Mouse (Mus musculus) embryo, embryonic 11.5 days (tissue): ENCODE measurements around the gene Gm20388.
A peak's percentile ranks its signal among the peaks of the same experiment; 100 is the strongest.

Source experiments
- DNase-seq: peaks from one replicate; pipeline ENCODE4 v3.0.0-alpha.2; 2012; ENCODE audit warnings: low read depth, low spot score

The Gm20388 gene

DNA sequence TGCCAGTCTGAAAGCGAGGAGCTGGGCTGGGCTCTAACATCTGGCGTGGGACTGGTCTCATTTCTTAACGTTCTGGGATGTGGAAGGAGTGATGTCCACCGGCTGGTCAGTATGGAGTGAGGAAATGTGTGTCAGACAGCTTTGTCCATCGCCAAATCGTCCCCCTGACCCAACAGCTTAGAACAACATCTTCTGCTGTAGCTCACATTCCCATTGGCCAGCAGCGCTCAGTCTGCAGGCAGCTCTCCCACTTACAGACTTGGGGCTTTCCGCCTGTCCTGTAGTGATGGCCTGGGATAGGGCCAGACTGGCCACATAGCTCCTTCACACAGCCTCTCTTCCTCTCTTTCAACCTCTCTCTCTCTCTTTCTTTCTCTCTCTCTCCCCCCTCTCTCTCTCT is 1568.5 kb downstream of the Gm20388 start:
- DNase-seq: no peak

DNA sequence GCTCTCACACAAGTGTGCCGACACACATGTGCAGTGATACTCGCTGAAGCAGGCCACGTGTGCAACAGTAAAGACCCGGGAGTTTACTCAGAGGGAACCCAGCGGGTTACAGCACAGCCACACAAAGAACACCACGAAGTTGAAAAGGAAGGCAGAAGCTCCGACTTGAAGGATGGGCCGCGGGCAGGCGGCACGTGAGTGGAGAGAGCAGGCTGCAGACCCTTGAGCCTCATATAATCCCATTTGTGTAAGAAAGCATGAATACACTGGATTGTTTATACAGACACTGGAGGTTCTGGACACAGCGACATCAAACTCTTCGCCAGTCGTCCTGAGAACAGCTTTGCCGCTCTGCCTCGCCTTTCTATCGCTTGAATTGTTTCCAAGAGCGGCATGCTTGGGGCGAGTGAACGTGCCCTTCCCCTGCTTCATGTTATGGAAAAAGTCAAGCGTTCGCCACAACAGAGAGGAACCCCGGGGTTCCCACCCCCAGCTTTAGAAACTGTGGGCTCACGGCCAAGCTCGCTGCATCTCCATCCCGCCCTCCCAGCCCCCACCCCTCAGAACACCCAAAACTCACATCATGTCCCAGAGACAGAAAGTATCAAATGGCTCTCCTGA is 1569.9 kb downstream of the Gm20388 start:
- no peak for DNase-seq

DNA sequence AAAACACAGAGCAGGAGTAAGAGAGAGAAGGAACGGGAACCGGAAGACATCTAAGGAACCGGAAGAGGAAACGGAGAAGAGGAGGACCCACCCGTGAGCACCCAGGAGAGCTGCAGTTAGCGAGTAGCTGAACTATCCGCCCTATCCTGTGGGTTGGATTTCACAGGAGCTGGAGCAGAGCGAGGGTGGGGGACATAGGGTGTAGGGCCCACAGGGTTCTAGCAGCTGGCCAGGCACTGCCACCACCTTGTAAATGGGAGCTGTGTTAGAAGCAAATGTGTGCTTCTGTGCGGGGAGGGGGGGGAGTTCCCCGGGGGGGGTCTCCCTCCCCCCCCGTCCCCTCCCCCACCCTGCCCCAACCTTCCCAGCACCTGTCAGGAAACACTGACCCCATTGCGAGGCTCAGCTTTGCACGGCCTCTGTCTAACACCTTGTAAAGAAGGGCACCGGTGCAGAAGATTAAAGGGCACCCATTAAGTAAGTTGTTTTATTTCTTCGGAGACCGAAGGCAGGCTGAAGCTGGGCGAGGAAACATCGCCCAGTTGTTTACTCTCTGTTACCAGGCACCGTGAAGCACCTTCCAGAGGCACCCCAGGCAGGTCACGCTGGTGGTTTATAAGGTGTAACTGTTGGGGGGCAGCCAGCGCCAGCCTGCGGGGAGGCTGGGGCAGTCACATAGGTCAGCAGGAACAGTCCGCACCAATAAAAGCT is 1573.6 kb downstream of the Gm20388 start:
- DNase-seq: no peak

DNA sequence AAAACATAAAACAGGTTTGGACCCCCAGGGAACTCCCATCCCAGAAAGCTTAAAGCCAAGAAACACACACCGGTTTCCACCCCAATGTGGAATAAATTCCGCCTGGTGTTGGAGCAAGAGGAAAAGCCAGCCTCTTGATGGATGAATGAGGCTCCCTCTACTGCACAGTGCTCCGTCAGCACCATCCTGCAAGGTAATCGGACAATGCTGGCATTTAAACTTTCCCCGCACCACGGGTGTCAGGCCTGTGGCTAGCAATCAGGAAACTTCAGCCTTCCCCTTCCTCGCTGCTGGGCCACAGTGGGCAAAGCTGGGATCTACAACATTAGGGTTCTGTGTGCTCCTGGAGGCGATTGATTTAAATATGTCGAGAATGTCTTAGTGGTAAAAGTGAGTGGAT is 1581.0 kb downstream of the Gm20388 start:
- no peak for DNase-seq

DNA sequence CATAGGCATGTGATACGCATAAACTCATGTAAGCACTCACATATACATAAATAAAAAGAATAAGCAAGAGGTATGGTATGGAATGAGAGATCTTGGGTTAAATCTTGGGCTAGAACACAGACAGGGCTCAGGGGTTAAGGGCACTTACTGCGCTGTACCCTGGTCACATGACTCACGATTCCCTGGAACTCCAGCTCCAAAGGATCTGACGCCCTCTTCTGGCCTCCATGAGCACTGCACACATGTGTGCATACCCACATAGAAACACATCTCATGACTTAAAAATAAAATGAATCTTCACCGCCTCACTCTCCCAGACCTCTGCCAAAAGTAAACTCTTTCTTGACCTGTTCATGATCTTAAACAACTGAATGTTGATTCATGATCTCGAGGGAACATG is 1587.0 kb downstream of the Gm20388 start:
- no peak for DNase-seq

DNA sequence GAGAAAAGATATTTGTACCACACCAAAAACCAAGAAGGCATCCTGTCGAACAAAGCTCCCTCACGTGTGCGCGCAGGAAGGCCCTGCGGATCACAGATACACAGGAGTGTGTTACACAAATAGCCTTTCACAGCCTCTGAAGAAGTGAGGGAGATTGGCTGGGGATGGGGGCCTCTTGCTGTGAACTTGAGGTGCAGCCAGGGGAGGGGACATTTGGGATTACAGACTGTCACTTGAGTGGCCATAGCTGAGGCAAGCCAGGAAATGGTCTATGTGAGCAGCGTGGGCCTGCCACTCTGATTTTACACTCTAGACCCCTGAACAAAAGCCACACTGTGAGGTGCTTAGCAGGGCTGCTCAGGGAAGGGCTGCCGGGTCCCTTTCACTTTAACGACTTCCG is 1601.1 kb downstream of the Gm20388 start:
- DNase-seq: no peak

DNA sequence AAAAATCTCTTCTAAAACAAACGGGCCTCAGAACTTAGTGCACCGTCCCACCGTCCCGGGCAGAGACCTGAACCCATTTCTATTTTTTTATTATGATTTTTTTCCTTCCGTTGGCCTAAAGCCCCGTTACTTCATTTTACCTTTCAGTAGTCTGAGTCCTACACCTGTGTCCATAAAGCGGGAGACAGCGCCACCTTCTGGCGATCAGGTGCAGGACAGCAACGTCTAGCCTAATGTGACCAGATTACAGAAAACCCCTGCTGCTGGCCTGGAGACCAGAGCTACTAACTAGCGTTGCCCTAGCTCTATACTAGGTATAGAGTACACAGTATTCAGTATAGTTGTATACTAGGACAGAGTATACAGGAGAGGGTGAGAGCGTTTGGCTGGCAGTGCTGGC is 1602.8 kb downstream of the Gm20388 start:
- peak; percentile 76 for DNase-seq

DNA sequence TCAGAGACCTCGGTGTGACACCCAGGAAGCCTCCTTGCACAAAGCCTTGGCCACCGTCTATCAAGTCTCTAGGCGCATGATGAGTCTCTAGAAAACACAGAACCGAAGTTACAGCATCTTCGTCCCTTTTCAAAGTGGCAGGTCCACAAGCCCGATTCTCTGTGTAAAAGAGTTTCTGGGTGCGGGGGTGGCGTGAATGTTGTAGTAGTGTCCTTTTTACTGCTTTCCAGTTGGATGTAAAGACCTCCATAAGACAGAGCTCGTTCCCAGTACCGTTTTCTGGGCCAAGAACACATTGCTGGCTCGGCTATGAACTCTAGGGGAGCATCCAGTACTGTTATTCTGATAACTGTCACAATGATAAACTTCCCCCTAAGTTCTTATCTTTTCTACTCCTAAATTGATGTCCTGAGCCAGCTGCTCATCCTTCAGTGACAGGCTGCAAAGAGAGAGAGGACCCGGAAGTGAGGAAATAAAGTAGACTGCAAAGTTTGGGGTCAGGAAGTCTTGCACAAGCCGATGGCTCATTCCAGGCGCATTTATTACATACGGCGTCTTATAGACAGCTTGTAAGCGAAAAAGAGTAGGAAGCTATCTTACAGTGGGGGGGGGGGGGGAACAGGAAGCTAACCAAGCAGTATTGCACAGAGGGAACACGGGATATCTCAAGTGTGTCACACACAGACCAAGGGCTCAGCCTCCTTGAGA is 1614.6 kb downstream of the Gm20388 start:
- no peak for DNase-seq

DNA sequence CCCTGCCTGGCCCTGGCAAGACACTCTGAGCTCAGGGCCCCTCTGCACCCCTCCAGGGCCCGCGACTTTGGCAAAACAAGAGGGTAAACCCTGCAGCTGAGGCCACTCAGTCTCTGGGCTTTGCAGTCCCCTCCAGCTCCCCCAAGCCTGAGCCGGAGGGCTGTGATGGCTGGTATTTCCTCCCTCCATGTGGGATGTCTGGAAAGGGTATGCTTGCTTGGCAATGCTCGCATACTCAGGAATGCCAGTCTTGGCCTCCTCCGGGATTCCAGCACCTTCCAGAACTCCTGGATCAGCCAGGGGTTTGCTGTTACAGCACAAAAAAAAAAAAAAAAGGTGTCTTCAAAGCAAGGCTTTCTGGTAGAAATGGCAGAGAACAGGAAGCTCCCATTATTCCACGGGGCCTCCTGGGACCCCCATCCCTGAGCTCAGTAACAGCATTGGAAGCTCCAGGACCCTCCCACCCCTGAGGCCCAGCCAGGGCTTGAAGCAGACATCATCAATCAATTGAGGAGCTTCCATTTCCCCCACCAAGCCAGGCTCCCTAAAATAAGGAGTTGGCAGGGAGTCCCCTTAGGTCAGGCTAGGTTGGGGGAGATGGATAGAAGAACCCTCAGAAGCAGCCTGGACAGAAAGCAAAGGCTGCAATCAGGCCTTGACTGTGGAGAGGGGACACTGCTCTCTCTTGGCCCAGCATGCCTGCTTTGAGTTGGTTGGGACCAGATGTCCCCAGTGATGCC is 1616.3 kb downstream of the Gm20388 start:
- DNase-seq: no peak

DNA sequence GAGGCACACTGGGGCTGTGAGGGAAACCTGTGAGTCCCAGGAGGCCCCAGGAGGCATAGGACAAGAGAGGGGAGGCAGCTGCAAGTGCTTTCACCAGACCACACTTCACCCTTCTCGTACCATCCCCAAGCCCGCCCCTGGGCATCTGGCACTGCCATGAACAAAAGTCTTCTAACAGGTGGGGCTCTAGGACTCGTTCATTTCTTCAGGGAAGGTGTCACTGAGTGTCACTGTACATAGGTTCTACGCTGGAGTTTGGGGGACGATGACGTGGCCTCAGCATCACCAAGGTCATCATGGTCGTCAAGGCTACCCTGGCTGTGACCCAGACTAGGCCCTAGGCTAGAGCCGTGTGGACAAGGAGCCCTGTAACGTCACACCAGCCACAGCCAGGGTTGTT is 1617.1 kb downstream of the Gm20388 start:
- DNase-seq: no peak

DNA sequence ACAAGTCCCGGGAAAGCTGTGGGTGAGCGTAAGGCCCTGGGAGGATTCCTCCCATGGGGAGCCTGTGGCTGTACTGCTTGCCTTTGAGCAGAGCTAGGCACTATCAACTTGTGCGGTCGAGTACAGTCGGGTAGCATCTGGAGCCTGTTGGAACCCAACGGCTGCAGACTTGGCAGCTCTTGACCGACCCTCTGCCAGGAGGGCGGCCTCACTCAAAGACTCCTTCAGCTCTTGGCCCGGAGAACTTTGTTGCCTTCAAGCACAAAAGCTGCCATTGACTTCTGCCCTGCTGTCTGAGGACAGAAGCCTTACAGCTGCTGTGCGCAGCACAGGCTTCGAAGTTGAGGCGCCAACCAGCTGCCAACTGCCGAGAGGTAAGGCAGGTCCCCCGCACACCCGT is 1618.1 kb downstream of the Gm20388 start:
- DNase-seq: no peak

DNA sequence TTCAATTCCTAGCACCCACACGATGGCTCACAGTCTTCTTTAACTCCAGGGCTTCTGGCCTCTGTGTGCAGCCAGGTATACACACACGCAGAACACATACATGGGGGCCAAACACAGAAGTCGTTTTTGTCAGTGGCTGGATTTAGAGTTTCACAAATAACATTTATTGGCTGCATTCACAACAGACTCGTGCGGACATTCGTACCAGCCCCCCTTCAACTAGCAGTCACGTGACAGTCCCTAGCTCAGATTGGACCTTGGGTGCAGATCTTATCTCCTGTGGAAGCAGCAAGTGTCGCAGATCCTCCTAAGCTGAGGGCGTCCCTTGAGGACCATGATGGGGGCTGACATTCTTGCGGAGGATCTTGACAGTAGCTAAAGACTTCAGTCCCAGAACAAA is 1620.0 kb downstream of the Gm20388 start:
- DNase-seq: no peak

DNA sequence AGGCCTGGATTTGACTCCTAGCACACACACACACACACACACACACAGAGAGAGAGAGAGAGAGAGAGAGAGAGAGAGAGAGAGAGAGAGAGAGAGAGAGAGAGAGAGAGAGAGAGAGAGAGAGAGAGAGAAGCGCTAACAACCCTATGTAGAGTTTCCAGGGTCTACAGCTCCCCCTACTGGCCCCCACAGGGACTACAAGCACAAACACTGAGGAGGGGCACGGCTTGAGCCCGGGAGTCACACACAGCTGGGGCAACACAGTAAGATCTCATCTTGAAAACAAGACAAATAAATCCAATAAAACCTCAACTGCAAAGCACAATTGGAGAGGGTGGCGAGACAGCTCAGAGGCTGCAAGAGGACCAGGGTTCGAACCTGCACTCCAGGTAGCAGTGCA is 1621.7 kb downstream of the Gm20388 start:
- peak; percentile 32 for DNase-seq

DNA sequence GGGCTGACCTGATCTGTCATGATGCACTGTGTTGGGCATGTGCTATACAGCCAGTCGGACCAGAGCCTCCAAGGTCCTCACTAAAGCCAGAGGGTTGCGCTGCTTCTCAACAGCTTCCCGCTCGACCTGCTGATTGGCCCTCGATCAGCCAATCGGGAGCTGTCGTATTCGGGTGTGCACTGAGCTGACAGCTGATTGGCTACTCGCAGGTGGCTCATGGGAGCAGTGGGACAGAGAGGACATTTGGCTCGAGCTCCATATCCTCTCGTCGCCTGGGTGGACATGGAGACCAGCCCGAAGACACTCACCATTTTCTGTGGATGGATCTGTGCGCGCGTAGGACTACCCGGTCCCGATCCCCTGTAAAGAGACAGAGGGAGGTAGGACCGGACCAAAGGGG is 1631.2 kb downstream of the Gm20388 start:
- DNase-seq: no peak

DNA sequence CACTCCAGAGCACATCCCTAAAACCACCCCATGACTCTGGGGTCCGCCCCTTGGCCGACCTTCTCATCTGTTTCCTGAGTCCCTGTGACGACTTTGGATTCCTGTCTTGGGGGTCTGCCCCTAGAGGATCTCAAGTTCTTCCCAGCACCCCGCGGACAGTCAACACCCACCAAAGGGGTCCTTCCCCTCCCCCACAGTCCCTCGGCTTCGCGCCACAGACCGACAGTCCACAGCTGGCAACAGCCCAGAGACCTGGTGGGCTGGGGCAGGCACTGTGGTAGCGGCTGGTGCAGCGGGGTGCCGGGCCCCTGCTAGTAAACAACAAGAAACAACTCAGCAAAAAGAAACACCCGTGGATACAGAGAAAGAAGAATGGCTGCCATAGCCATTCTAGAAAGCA is 1632.3 kb downstream of the Gm20388 start:
- no peak for DNase-seq

DNA sequence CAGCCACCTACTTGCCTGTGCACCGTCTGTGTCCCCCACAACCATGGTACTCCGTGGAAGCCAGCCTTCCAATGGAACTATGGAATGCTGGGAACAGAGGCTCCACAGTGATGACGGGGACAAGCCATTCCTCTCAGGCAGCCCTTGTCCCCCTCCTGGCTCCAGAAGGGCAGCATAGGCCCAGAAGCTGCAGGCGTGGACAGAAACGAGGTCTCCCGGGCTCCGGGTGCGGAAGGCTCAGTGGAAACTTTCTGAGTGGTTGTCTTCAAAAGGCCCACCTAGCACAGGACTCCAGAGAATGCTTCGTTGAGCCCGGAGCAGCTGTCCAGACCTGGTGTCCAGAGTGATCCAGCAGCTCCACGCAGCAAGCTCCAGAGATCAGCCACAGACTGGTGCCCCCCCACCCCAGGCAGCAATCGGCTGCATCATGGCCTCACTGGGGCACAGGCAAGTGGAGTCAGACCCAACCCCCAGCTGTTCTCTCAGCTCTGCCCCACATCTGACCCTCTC is 1633.7 kb downstream of the Gm20388 start, which contains the start of gene 1700018B08Rik:
Gene 1700018B08Rik (minus strand): TSS at position 45 of the 510 bp plus-strand sequence.
- DNase-seq: no peak

DNA sequence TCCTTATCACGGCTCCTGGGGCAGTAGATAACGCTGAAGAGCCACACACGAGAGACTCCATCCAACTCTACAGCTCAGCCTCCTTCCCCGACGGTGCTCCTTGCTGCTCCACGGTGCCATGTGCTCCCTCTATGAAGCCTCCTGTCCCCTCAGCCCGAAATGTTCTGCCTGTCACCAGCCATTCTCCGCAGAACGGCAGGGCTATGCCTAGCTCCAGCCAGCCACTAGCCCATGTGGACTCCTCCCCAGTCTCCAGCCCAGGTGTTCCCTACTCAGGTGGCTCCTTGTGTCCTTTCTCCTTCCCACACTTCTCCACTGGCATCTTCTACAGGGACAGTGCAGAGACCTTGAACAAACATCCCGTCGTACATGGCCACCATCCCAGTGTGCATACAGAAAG is 1634.3 kb downstream of the Gm20388 start:
- no peak for DNase-seq

DNA sequence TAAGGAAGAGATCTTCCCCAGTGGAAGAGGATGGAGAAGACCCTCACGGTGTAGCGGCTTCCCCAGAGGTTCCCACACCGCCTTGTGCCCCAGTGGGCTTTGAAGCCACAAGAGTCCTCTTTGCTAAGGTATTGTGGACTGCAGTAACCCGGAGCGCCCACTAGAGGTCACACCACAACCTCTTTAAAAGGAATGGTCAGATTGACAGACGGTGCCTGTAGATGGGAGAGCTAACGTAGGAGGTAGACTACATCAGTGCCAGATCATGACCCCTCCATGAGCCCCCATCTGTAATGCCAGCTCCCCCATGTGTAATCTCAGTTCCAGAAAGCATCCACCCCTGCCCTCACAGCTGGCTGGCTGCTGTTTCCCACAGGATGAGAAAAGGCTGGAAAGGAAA is 1636.5 kb downstream of the Gm20388 start:
- peak; percentile 61 for DNase-seq

DNA sequence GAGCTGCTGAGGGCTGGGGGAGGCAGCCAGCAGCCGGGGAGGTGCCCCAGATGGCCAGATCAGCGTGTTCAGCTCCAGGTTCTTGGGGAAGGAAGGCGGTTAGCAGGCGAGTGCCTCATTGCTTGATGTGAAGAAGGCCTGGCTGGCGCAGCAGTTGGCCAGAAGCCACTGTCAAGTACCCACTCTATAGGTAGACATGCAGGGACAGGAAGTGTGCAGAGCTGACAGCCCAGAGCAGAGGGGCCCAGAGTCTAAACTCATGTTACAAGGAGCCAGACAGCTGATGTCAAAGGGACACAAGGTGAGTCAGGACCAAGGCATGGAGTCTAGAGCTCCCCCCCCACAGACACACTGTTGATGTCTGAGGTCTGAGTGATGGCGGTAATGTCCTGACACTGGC is 1639.4 kb downstream of the Gm20388 start:
- DNase-seq: no peak

DNA sequence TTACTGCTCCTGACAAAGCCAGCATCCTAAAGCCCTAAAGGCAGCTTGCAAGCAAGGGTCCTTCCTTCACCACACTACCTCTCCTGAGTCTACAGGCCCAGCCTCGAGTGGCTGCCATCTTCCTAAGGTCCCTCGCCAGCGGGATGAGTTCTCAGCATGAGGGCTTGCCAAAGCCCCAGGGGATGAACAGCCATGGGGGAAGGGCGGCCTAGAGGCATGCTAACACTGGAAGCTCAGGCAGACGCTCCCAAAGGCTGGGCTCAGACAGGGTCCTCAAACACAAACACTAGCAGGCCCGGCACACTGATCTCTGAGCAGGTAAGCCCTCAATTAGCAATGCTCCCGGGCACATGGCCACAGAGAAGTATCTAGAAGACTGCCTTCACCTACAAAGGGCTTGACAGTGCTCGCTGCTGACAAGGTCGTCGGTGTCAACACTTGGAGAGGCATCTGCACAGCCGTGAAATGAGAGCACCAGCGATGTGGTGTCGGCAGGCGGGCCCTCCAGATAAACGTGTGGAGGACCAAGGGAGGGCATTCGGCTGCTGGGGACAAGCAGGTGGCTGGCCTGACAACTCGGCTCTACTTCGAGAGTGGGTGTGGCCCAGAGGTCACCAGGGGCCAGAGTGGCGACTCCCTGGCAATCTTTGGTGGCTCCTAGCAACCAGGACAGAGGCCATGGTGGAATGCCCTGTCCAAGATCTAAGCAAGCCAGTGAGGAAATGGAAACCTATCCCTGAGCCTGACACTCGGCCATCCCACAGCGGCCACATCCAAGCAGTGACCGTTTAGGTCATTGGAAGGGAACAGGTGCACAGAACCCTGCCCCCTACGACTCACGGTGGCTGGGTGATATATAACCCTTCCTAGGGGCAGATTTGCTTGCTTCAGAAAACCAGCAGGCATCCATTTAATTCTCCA is 1640.7 kb downstream of the Gm20388 start:
- DNase-seq: no peak

DNA sequence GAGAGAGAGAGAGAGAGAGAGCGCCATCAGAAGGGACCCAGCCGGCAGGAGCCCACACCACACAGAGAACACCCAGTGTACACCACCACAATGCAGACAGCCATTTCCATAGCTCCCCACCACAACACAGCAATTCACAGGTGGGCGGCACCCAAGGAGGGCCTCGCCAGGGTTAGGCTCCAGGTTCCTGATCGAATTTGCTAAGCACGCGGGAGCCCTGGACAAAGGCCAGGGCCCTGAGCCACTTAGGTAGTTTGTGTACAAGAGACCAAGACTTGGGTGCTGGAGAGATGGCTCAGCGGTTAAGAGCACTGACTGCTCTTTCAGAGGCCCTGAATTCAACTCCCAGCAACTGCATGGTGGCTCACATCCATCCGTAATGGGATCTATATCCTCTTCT is 1641.9 kb downstream of the Gm20388 start:
- DNase-seq: no peak
